Mouse (Mus musculus): ENCODE results near the gene Ctrl. TPM values are rescaled to one million over a fixed set of nuclear protein-coding genes. Genes with fewer than 3 reads are reported as not detected.
A peak's percentile ranks its signal among the peaks of the same experiment; 100 is the strongest.

Gene Ctrl
- polyA plus RNA-seq, 1 experiment from 2014 or later = 1.9 TPM

DNA sequence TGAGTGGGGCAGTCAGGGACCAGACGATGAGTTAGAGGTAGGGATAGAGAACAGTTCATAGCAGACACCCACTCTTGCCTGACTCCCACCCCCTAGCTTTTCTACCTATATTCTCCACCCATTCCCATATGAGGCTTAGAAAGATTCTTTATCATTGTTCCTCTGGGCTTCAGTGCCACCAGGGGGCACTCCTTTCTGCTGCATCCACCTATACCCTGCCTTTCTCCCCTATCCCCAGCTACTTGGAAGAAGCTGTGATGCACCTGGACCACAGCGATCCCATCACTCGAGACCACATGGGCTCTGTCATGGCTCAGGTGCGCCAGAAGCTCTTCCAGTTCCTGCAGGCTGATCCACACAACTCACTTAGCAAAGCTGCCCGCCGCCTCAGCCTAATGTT is 41.2 kb downstream of the Ctrl start:
- no peaks in the 10 kb centered on the region for H3K27me3 ChIP-seq (ENCODE audit: control insufficient read depth, insufficient read depth, low read length)
- peaks cover 31% of the 10 kb centered on the region for H3K36me3 ChIP-seq (ENCODE audit: control insufficient read depth, insufficient read depth, low read length)
- H3K4me1 ChIP-seq (ENCODE audit: control insufficient read depth, insufficient read depth, low read length) = 0 out of 2 replicates have a peak, but pooled peaks cover 2% of the 10 kb centered on the region
- no peaks in the 10 kb centered on the region for H3K9me3 ChIP-seq (ENCODE audit: control insufficient read depth, low read length)
- no peak overlapping the region for H3K4me3 ChIP-seq (ENCODE audit: low read depth, low read length)
- ATAC-seq (ENCODE audit: low FRiP score) (peak; percentile 36; the same call in 1 of the 2 replicates), DNase-seq (ENCODE audit: low spot score, missing footprints) (no peak)
- H3K4me2 ChIP-seq = no peak overlapping the region
- WGBS = 88% methylated on average over 6 of the region's 6 CpGs
- no peak overlapping the region for H3K9ac ChIP-seq (ENCODE audit: low read length)
- no peak overlapping the region for H3K27ac ChIP-seq (ENCODE audit: low read depth, low read length)

DNA sequence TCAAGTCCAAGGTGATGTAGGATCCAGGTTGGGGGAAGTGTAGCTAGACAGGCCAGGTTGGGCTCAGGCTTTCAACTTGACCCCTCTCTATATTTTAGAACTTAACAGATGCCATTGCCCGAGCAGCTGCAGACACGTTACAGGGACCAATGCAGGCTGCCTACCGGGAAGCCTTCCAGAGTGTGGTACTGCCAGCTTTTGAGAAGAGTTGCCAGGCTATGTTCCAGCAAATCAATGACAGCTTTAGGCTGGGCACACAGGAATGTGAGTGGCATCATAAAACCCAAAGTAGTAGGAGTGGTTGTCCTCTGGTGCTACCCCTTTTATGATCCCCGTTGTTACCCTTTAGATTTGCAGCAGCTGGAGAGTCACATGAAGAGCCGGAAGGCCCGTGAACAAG is 42.8 kb downstream of the Ctrl start:
- 92% methylated on average over 6 of the region's 6 CpGs for WGBS
- no peaks in the 10 kb centered on the region for H3K9me3 ChIP-seq (ENCODE audit: control insufficient read depth, low read length)
- 0 out of 2 replicates have a peak, but pooled peaks cover 2% of the 10 kb centered on the region for H3K4me1 ChIP-seq (ENCODE audit: control insufficient read depth, insufficient read depth, low read length)
- H3K4me3 ChIP-seq (ENCODE audit: low read depth, low read length) = no peak overlapping the region
- H3K4me2 ChIP-seq = no peak overlapping the region
- no peaks in the 10 kb centered on the region for H3K27me3 ChIP-seq (ENCODE audit: control insufficient read depth, insufficient read depth, low read length)
- no peak for ATAC-seq (ENCODE audit: low FRiP score)
- DNase-seq (ENCODE audit: low spot score, missing footprints) = no peak
- no peak overlapping the region for H3K27ac ChIP-seq (ENCODE audit: low read depth, low read length)
- H3K36me3 ChIP-seq (ENCODE audit: control insufficient read depth, insufficient read depth, low read length) = peaks cover 43% of the 10 kb centered on the region
- no peak overlapping the region for H3K9ac ChIP-seq (ENCODE audit: low read length)

DNA sequence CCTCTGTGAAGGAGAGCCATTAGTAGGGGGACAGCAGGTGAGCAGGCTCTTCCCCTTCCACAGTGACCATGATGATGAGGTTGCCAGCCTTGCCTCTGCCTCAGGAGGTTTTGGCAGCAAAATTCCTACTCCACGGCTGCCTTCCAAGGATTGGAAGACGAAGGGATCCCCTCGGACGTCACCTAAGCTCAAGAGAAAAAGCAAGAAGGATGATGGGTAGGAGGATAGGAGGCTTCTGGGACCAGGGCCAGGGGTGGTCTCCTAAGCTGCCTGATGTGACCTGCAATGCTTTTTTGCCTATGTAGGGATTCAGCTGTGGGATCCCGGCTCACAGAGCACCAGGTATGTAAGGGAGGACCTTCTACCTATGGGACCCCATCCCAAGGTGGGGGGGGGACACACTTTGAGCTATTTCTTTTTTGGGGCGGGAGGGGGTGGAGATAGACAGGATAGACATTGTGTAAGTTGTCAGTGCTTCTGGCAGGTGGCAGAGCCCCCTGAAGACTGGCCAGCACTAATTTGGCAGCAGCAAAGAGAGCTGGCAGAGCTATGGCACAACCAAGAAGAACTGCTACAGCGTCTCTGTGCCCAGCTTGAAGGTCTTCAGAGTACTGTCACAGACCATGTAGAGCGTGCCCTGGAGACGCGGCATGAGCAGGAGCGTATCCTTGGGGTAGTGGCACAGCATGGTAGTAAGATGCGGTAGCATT is 43.8 kb downstream of the Ctrl start:
- H3K9me3 ChIP-seq (ENCODE audit: control insufficient read depth, low read length) = no peaks in the 10 kb centered on the region
- no peak overlapping the region for H3K4me3 ChIP-seq (ENCODE audit: low read depth, low read length)
- no peak overlapping the region for H3K27ac ChIP-seq (ENCODE audit: low read depth, low read length)
- WGBS = 94% methylated on average over 12 of the region's 12 CpGs
- H3K9ac ChIP-seq (ENCODE audit: low read length) = no peak overlapping the region
- 0 out of 2 replicates have a peak, but pooled peaks cover 2% of the 10 kb centered on the region for H3K4me1 ChIP-seq (ENCODE audit: control insufficient read depth, insufficient read depth, low read length)
- peaks cover 53% of the 10 kb centered on the region for H3K36me3 ChIP-seq (ENCODE audit: control insufficient read depth, insufficient read depth, low read length)
- DNase-seq (ENCODE audit: low spot score, missing footprints) = no peak
- H3K4me2 ChIP-seq = no peak overlapping the region
- no peak for ATAC-seq (ENCODE audit: low FRiP score)
- no peaks in the 10 kb centered on the region for H3K27me3 ChIP-seq (ENCODE audit: control insufficient read depth, insufficient read depth, low read length)

Small RNA genes within 50 kb of the gene (microRNA-seq; reads per million reads assigned to microRNA genes)
- not detected for gene Mir7074

Other genes with a start within 250 kb of the Ctrl start
- 2.1 and 3.3 TPM in 2 replicates for gene Carmil2, start 247.6 kb downstream of the Ctrl start, polyA plus RNA-seq (2014; fragmentation: Nextera tagmentation; extraction: Ambion mirVana)
- 63.2 and 66.8 TPM in 2 replicates for gene Acd, start 232.8 kb downstream of the Ctrl start, polyA plus RNA-seq (2014; fragmentation: Nextera tagmentation; extraction: Ambion mirVana)
- 22.2 and 26.2 TPM in 2 replicates for gene Pard6a, start 232.7 kb downstream of the Ctrl start, polyA plus RNA-seq (2014; fragmentation: Nextera tagmentation; extraction: Ambion mirVana)
- not detected in 2 replicates for gene 4933405L10Rik, start 226.2 kb downstream of the Ctrl start, polyA plus RNA-seq (2014; fragmentation: Nextera tagmentation; extraction: Ambion mirVana)
- gene Enkd1, start 225.7 kb downstream of the Ctrl start, polyA plus RNA-seq (2014; fragmentation: Nextera tagmentation; extraction: Ambion mirVana) = 33.7 and 33.9 TPM in 2 replicates
- 36.5 and 38.8 TPM in 2 replicates for gene Gfod2, start 175.2 kb downstream of the Ctrl start, polyA plus RNA-seq (2014; fragmentation: Nextera tagmentation; extraction: Ambion mirVana)
- gene Ranbp10, start 106.5 kb downstream of the Ctrl start, polyA plus RNA-seq (2014; fragmentation: Nextera tagmentation; extraction: Ambion mirVana) = 10.9 and 11.2 TPM in 2 replicates
- 0.15 and 0.18 TPM in 2 replicates for gene Tsnaxip1, start 106.1 kb downstream of the Ctrl start, polyA plus RNA-seq (2014; fragmentation: Nextera tagmentation; extraction: Ambion mirVana)
- 58.1 and 60.4 TPM in 2 replicates for gene Cenpt, start 80.6 kb downstream of the Ctrl start, polyA plus RNA-seq (2014; fragmentation: Nextera tagmentation; extraction: Ambion mirVana)
- gene Thap11, start 78.7 kb downstream of the Ctrl start, polyA plus RNA-seq (2014; fragmentation: Nextera tagmentation; extraction: Ambion mirVana) = 66.5 and 70.5 TPM in 2 replicates
- 300 and 367 TPM in 2 replicates for gene Nutf2, start 73.3 kb downstream of the Ctrl start, polyA plus RNA-seq (2014; fragmentation: Nextera tagmentation; extraction: Ambion mirVana)
- gene Edc4, start 53.0 kb downstream of the Ctrl start, polyA plus RNA-seq (2014; fragmentation: Nextera tagmentation; extraction: Ambion mirVana) = 35.6 TPM in 2 replicates
- 0.29 and 0.40 TPM in 2 replicates for gene Nrn1l, start 40.3 kb downstream of the Ctrl start, polyA plus RNA-seq (2014; fragmentation: Nextera tagmentation; extraction: Ambion mirVana)
- gene Pskh1, start 33.4 kb downstream of the Ctrl start, polyA plus RNA-seq (2014; fragmentation: Nextera tagmentation; extraction: Ambion mirVana) = 11.2 and 13.6 TPM in 2 replicates
- gene Psmb10, start 4.6 kb upstream of the Ctrl start, polyA plus RNA-seq (2014; fragmentation: Nextera tagmentation; extraction: Ambion mirVana) = 22.5 and 26.9 TPM in 2 replicates
- gene Lcat, start 9.5 kb upstream of the Ctrl start, polyA plus RNA-seq (2014; fragmentation: Nextera tagmentation; extraction: Ambion mirVana) = 0.23 and 0.28 TPM in 2 replicates
- gene Slc12a4, start 32.2 kb upstream of the Ctrl start, polyA plus RNA-seq (2014; fragmentation: Nextera tagmentation; extraction: Ambion mirVana) = 7.2 and 7.8 TPM in 2 replicates
- gene Dpep3, start 45.6 kb upstream of the Ctrl start, polyA plus RNA-seq (2014; fragmentation: Nextera tagmentation; extraction: Ambion mirVana) = not detected in 2 replicates
- gene Dus2, start 57.5 kb upstream of the Ctrl start, polyA plus RNA-seq (2014; fragmentation: Nextera tagmentation; extraction: Ambion mirVana) = 14.4 and 16.4 TPM in 2 replicates
- gene Dpep2nb, start 72.1 kb upstream of the Ctrl start, polyA plus RNA-seq (2014; fragmentation: Nextera tagmentation; extraction: Ambion mirVana) = 0.28 TPM in 1 of 2 replicates, not detected in the other
- gene Ddx28, start 78.0 kb upstream of the Ctrl start, polyA plus RNA-seq (2014; fragmentation: Nextera tagmentation; extraction: Ambion mirVana) = 21.8 and 23.4 TPM in 2 replicates
- 3.9 and 4.0 TPM in 2 replicates for gene Nfatc3, start 125.0 kb upstream of the Ctrl start, polyA plus RNA-seq (2014; fragmentation: Nextera tagmentation; extraction: Ambion mirVana)
- 0.88 and 0.89 TPM in 2 replicates for gene Esrp2, start 203.1 kb upstream of the Ctrl start, polyA plus RNA-seq (2014; fragmentation: Nextera tagmentation; extraction: Ambion mirVana)
- gene Pla2g15, start 216.5 kb upstream of the Ctrl start, polyA plus RNA-seq (2014; fragmentation: Nextera tagmentation; extraction: Ambion mirVana) = 6.4 and 6.9 TPM in 2 replicates
- 88.3 and 89.4 TPM in 2 replicates for gene Slc7a6, start 235.0 kb upstream of the Ctrl start, polyA plus RNA-seq (2014; fragmentation: Nextera tagmentation; extraction: Ambion mirVana)